Mouse (Mus musculus): ENCODE results near the gene Rnf2. TPM values are rescaled to one million over a fixed set of nuclear protein-coding genes. Genes with fewer than 3 reads are reported as not detected.
"Not testable (repeated sequence)": the region's sequence is repeated elsewhere in the genome, so short reads cannot be mapped to it uniquely, and the experiment has no call there.

Gene Rnf2
- total RNA-seq, 2 experiments from 2014 or later: 17.0 to 19.8 TPM

DNA sequence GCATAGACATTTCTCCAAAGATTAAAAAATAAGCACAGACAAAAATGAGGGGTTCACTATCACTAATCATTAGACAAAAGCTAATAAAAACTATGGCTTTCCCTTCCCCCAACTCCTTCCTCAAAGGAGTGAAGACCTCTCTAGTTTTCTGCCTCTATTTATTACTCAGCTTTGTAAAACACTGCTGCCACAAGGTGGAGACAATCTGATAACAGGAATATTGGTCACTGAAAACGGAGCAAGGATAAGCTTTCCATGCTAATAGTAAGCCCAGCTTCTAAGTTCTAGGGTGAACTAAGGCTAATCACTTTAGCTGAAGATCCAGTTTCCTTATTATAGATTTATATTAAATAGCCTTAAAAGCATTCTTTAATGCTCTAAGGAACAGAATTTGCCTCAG lies 8.3 kb downstream of the Rnf2 start:
- no peak for DNase-seq
- intact Hi-C loops (cut with DNase I): loop anchor here (5.0 kb wide), 1 partner anchor 215 kb away; no protein-coding TSS in a partner anchor

DNA sequence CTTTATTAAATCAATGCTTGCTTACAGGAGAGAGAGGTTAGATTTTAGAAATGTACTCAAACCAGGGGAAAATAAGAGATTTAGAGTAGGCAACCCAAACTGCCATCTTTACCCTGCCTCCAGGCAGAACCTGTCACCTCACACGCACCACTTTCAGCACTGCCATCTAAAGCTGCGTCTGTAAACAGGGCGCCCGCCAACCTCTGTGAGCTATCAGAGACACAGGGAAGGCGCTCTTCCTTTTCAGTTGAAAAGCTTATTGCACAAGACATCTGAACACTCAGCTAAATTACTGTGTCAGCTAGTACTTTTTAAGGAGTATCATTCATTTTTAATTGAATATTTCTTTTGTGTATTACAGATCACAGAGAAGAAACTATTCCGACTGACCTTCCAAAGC lies 10.9 kb downstream of the Rnf2 start:
- intact Hi-C loops (cut with DNase I): loop anchor here (5.0 kb wide), 1 partner anchor 217 kb away; no protein-coding TSS in a partner anchor
- peak in 1 of 2 experiments; percentile 16 for DNase-seq

DNA sequence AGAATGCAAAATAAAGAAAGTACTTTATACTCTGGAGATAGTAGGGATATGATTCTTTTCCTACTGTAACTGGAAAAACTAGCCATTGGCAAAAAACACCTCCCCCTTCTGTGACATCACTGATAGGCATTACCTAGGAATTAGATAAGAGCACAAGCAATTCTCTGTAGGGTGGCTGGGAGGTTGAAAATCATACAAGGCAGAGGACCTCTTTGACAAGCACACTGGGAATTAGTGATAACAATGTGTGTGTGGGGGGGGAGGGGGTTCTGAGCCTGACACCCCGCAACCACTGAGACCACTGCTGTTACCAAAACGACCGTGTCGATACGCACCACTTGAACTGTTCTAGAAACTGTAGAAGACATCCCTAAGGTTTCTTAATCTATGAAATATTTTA lies 16.0 kb downstream of the Rnf2 start:
- DNase-seq: no peak
- intact Hi-C loops (cut with DNase I): no loop called here

DNA sequence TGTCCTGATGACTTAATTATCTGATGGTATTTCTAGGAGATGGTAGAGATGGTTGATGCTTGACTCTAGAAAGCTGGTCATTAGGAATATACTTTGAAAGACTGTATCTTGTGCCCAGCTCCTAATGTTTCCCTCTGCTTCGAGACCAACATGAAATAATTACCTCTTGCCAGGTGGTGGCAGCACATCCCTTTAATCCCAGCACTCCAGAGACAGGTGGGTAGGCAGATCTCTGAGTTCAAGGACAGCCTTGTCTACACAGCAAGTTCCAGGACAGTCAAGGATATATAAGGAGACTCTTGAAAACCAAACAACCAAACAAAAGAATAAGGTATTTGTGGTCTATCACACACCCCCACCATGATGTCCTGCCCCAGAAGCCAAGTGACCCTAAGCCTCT lies 17.2 kb downstream of the Rnf2 start:
- intact Hi-C loops (cut with DNase I): no loop called here
- DNase-seq: no peak

DNA sequence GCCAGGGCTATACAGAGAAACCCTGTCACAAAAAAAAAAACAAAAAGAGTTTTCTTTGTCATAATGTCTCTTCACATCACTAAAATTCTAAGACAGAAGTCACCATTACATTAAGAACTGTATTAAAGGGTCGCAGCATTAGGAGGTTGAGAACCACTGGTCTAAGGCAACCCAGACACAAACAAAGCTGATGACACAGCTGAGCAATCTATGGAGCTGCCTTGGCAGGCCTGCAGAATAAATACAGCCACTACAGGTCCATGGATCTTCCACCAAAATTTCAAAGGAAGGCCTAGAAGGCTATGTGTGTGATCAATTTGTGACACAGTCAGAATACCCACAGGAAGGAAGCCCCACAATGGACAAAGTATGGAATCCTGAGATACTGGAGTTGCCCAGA lies 18.3 kb downstream of the Rnf2 start:
- intact Hi-C loops (cut with DNase I): no loop called here

DNA sequence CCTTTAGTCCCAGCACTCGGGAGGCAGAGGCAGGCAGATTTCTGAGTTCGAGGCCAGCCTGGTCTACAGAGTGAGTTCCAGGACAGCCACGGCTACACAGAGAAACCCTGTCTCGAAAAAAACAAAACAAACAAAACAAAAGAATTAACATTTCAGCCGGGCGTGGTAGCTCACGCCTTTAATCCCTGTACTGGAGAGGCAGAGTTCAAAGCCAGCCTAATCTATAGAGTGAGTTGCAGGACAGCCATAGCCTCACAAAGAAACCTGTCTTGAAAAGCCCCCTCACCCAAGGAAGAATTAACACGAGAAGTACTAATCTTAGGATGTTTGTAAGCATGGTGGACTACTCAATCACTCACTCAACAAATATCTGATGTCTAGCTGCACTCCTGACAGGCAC lies 28.4 kb downstream of the Rnf2 start:
- DNase-seq: not testable (repeated sequence)

More for the DNA sequence above, 18.3 kb downstream of the Rnf2 start:
- DNase-seq: no peak

DNA sequence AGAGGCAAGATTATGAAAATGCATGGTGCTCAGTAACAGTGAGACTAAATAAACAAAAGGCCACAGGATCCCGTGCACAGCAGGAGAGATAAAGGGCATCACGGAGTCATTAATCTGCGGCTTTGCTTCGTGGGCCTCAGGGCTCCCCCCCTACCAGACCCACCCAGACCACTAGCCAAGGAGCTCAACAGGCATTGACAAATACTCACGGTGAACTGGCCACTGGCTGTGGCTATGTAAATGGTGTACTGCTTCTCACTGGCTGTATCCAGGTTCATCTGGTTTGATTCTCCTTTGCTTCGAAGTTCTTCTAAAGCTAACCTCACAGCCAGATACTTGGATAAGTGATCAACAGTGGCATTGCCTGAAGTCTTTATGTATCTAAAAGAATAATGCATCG lies 29.3 kb downstream of the Rnf2 start:
- DNase-seq: no peak
- intact Hi-C loops (cut with DNase I): no loop called here

More for the DNA sequence above, 28.4 kb downstream of the Rnf2 start:
- intact Hi-C loops (cut with DNase I): not testable (repeated sequence)

DNA sequence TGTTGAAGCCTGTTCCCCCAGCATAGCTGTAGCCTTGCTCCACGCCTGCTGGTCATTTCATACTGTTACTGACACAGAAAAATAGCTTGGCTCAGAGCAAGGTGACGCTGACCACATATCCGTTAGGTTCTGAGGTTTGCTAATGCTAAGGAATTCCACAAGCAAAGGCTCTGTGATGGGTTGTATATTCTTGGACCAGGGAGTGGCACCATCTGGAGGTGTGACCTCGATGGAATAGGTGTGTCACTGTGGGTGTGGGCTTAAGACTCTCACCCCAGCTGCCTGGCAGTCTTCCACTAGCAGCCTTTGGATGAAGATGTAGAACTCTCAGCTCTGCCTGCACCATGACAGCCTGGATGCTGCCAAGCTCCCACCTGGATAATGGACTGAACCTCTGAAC lies 34.2 kb downstream of the Rnf2 start:
- intact Hi-C loops (cut with DNase I): no loop called here
- no peak for DNase-seq

DNA sequence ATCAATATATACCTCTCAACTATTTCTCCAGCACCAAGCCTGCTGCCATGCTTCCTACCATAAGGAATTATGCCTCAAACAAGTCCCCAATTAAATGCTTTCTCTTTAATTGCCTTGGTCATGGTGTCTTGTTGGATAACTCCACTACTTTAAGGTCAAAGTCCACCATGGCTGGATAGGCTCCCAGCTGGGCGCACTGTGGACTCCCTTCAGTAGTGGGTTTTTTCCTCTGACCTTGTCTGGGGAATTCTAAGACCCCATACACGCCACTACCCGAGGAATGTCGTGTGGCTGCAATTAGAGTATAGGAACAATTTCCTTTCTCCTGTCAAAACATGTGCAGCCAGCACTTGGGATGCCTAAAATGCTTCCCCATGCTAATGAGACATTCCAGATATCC lies 35.8 kb downstream of the Rnf2 start:
- DNase-seq: no peak
- intact Hi-C loops (cut with DNase I): no loop called here

DNA sequence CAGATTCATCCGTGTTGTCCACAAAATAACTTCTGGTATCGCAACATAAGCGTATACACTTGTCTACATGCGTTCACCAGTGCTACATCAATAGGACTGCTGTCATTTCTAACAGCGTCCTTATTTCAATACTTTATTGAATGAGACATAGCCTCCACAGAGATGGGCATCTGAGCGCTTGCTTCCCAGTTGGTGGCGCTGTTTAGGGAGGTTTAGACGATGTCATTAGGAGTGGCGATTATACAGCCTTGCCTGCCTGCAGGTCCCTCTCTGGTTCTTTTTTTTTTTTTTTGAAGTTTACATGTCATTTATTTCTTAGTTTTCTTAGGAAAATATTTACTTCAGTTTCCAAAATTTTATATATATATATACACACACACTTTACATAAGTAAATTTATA lies 39.5 kb downstream of the Rnf2 start:
- intact Hi-C loops (cut with DNase I): no loop called here
- DNase-seq: no peak

DNA sequence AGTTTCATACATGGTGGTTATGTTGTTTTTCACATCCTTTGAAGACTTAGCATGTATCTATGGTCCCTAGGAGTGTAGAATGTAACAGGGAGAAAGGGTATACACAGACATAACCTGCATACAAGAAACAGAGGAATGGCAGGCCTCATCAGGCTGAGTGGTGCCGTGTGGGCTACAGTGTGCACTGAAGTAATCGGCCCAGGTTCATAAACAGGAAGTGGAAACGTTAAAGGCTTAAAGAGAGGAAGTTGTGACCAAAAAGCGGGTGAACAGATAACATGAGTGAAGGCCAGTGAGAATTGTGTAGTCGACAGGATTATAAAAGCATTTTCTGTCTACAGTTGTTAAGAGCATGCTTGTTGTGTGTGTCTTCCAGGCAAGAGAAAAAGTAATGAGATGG lies 43.7 kb downstream of the Rnf2 start:
- intact Hi-C loops (cut with DNase I): no loop called here
- DNase-seq: no peak

DNA sequence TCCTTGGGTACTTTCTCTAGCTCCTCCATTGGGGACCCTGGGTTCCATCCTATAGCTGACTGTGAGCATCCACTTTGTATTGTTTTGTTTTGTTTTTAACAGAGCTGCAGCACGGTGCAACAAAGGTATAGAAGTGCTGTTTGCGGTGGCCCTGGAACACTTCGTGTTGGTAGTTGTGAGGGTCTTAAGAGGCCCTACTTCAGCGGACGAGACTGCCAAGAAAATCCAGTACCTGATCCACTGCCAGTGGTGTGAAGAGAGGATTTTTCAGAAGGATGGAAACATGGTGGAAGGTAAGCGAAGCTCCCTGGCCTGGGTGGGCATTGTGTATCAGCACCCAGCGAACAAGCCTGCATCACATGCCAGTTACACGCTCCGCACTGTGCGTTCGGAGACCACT lies 48.8 kb downstream of the Rnf2 start:
- intact Hi-C loops (cut with DNase I): no loop called here
- DNase-seq: no peak

DNA sequence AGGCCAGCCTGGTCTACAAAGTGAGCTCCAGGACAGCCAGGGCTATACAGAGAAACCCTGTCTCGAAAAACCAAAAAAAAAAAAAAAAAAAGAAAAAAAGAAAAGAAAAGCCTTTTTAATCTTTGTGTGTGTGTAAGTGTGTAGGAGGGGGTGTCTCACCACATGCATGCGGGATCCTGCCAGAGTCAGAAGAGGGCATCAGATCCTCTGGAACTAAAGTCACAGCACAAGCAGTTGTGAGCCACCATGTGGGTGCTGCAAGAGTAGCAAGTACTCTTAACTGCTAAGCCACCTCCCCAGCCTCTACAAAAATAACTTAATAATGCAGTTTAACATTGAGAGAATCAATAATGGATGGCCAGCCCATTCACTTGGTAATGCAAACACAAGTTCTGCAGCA lies 49.9 kb downstream of the Rnf2 start:
- no peak for DNase-seq
- intact Hi-C loops (cut with DNase I): no loop called here

DNA sequence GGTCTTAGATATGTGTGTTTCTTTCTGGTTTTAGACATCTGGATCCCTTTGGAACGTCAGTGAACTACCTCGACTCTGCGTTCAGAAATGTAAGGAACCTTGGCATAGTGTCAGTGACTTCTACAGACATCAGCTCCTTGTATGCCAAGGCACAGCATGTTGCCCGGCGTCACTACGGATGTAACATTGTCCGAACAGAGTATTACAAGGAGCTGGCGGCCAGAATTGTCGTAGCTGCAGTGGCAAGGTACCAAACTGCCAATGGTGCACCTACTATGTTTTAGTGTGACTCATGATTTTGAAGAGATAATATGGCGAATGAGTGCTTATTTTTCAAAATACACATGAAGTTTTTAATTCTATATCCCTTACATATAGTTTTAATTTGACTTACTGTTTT lies 50.9 kb downstream of the Rnf2 start:
- intact Hi-C loops (cut with DNase I): no loop called here
- no peak for DNase-seq

DNA sequence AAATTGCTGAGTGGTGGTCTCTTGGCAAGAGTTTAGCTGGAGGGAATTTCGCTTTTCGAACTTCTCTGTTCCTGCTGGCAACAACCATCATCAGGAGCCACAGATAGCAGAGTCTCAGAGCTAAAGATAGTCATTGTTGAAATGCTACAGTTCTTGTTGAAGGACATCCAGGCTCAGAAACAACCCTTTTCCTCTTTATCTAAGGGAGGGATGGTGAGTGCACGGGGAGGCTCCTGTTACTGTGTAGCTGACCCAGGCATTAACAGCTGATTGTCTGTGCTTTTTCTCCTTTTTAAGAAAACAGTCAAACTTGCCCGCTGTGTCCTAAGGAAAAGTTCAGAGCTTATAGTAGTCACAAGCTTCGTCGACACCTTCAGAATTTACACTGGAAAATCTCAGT lies 65.3 kb downstream of the Rnf2 start:
- no peak for DNase-seq
- intact Hi-C loops (cut with DNase I): no loop called here

DNA sequence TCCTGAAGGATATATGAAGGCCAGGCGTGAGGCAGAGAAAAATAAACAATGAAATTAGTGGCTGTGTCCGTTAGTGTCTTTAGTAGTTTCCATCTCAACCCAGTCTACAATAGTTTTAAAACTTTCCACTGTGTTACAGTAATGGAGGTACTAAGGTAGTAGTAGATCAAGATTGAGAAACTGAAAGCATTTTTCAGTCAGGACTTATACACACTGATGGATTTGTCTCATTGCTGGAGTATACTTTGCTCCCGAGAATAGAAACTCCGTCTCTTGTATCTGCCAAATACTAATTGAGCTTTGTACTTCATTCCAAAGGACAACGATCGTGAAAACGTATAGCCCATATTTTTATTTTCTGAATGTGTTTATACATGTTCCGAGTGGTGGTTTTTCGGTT lies 71.4 kb downstream of the Rnf2 start:
- intact Hi-C loops (cut with DNase I): no loop called here
- DNase-seq: no peak

DNA sequence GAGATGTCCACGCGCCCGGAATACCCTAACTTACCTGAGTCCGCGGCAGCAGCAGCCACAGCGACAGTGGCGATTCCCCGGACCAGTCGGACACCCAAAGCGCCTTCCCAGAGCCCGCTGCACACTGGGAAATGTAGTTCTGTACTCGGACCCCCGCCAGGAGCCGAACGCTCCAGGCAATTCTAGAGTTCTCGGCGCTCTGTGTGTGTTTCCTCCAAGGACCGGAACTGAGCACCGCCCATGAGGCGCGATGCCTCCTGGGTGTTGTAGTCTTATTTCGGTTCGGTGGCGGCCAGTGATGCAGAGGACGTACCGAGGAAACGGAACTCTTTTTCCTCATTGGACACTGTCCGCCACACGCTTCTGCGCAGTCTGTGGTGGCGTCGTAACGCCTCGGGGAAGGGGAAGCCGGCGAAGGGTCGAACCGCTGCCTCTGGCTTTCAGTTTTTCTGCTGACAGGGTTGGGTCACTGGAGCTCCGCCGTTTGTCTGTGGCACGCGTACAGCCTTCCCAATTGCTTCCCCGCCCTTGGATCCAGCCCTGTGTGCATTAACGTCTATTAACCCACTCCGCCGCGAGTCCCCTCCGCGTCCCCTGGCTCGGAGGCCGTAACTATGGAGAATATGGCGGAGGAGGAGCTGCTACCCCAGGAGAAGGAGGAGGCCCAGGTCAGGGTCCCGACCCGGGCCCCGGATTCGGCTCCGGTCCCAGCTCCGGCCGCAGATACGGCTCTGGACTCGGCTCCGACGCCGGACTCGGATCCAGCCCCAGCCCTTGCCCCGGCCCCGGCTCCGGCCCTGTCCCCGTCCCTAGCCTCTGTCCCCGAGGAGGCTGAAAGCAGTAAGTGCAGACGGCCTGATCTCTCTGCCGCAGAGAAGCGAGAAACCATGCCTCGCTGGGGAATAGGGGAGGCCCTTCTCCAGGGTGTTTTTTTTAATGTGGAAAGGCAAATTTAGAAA lies 72.2 kb downstream of the Rnf2 start, which contains the start of the genes Swt1 and Trmt1l:
TSS of gene Swt1 (minus strand) at position 193 of the 959 bp plus-strand sequence.
TSS of gene Trmt1l (plus strand) at position 280 of the 959 bp plus-strand sequence.
- intact Hi-C loops (cut with DNase I): no loop called here
- DNase-seq: peak; percentile 97 to 98

DNA sequence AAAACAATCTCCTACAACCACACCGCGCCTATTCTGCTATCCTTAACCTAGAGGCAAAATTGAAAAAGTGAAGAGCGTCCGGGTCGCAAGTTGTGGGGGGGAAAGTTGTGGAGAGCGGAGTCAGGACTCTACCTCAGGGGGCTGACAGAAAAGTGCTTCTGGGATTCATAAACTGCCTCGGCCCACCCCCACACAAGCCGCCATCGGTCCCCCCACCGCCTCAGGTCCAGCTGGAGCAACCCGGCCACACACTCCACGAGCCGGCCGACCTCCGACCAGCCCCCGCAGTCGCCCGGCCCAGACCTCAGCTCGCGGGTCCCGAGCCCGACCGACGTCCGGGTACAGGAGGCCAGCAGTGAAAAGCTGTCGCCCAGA lies 72.9 kb downstream of the Rnf2 start:
- no peak for DNase-seq
- intact Hi-C loops (cut with DNase I): no loop called here

DNA sequence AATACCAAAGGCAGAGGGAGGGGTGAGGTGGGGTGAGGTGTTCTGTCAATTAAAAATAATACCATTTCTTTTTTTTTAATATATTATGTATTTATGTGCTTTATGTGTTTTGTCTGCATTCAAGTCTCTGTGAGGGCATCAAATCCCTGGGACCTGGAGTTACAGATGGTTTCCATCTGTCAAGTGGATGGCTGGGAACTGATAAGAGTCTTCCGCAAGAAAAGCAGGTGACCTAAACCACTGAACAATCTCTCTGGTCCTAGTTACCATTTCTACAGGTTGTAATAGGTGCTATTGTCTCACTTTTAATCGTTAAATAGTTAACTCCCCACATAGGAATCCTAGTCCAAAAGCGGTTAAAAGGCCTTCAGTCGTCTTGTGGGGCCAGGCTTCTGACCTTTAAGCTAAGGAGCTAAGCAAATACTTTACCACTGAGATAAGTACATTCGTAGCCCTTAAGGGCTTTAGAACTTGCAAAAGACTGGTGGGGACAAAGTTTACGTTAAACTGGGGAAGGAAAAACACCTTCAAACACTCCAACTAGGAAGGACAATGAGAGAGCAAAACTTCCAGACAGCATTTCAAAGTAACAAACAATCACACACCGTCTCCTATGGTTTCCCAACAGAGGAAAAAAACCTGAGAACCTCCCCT lies 73.7 kb downstream of the Rnf2 start:
- no peak for DNase-seq
- intact Hi-C loops (cut with DNase I): no loop called here

DNA sequence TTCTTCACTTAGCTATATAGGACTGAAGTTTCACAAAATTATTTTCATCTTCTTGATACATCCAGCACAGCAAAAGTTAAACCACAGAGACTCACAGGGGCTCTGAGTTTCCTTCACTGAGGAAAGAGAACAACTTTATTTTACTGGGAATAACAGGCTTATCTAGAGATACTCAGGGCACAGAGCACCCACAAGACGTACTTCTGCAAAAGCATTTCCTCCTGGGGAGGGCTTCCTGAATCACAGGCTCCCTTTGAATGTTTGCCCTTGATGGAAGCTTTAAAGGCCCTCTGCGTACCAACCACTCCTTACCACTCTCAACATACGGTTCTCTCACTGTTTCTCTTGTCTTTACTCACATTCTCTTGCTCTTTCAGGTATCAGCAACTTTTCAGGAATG lies 78.6 kb downstream of the Rnf2 start:
- intact Hi-C loops (cut with DNase I): no loop called here
- no peak for DNase-seq

DNA sequence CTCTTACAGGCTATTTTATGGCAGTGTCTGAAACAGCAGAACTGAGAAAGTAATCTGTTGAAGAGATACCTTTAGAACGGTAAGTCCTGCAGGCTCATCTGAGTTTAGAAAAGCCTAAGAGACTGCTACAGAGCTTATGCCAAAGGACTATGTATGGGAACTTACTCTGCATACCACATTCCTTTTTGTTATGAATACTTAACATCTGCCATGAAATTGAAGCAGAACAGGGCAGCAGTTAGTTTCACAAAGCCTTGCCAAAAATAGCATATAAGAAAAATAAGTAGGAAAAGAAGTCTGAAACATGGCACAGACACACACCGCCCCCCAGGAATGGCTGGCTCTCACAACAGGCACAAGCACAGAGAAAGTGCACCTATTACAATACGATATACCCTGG lies 90.9 kb downstream of the Rnf2 start:
- no peak for DNase-seq
- intact Hi-C loops (cut with DNase I): no loop called here

Measured in heart, postnatal 14 days (tissue).